Mouse (Mus musculus) c-Kit-positive CD71-positive TER-119-negative erythroid progenitor cells, embryonic 14.5 days (primary cell): ENCODE data around the gene Rbmxl1.
"Not testable (repeated sequence)": the region's sequence is repeated elsewhere in the genome, so short reads cannot be mapped to it uniquely, and the experiment has no call there.

ENCODE experiments used
- DNase-seq: peaks from one replicate; pipeline ENCODE4 v3.0.0-alpha.2; 2013; ENCODE audit warnings: low read depth

Rbmxl1 gene

GRCm38 (mm10) chr8:78508719-78509272 is at the start of gene Rbmxl1:
TSS of gene Rbmxl1 (minus strand) at chr8:78508898.
- peak; percentile 72 for DNase-seq

GRCm38 (mm10) chr8:78556773-78557434 is 48.2 kb upstream of the Rbmxl1 start:
- DNase-seq = no peak

GRCm38 (mm10) chr8:78555817-78556216 is 47.1 kb upstream of the Rbmxl1 start:
- no peak for DNase-seq

DNA sequence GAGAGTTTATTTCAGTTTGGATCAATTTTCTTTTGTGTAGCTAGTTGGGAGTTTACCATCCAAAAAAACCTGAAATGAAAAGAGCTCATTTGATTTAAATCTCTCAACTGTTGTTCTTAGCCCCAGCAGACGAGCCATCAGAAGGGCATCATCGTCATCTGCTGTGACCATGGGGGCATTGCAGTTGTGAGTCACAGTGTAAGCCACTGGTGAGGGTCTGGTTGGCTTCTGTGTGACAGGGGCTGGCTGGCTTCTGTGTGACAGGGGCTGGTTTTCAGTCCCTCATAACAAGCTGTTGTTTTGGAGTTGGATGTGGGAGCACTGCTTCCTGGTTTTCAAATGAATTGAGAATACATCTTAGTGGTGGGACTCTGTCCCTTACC is 42.0 kb upstream of the Rbmxl1 start:
- no peak for DNase-seq

GRCm38 (mm10) chr8:78549971-78550751 is 41.5 kb upstream of the Rbmxl1 start:
- DNase-seq = no peak

GRCm38 (mm10) chr8:78545153-78545817 is 36.6 kb upstream of the Rbmxl1 start:
- not testable (repeated sequence) for DNase-seq

DNA sequence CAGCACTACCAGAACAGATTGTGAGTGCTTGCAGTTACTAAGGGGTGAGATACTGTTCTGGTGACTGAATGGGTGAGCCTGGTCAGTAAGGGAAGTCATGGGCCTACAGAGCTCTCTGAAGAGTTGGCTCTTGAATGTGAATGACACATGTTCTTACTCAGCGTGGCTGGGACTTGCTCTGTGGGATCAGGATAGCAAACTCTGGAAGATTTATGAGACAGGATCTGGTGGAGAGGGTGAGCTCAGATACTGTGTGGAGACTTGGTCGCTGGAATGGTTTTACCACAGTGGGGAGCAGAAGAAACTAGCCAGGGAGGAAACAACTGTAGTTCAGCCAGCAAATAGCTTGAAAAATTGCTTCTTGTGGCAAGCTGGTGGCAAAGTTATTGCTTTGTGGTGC is 35.8 kb upstream of the Rbmxl1 start:
- no peak for DNase-seq

- no peak for DNase-seq
These were observed 34.9 kb upstream of the Rbmxl1 start for GRCm38 (mm10) chr8:78543621-78544020.

DNA sequence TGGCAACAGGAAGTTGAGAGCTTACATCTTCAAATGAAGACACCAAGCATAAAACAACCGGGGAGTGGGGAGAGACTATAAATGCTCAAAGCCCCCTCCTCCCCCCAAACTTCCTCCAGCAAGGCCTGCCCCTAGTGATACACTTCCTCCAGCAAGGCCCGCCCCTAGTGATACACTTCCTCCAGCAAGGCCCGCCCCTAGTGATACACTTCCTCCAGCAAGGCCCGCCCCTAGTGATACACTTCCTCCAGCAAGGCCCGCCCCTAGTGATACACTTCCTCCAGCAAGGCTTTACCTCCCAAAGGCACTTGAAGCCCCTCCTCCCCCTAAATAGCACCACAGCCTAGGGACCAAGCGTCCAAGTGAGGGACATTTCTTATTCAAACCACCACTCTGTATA is 34.0 kb upstream of the Rbmxl1 start:
- DNase-seq = not testable (repeated sequence)

GRCm38 (mm10) chr8:78537795-78538194 is 29.1 kb upstream of the Rbmxl1 start:
- DNase-seq = no peak

DNA sequence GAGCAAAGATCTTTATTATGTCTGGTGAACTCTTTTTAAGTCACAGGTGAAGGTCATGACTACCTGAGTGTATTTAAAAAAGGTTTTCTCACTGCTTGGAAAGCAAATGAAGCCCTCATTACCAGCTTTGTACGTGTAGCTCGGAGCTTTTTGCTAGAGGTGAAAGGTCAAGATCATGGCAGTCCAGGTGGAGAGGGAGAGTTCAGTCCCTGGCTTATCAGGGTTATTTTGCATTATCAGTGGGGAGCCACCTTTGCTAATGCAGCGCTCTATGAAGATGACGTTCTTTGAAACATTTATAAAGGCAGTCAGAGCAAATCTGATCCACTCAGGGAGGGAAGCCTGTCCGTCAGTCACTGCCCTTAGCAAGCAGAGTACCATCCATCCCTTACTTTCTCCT is 28.0 kb upstream of the Rbmxl1 start:
- no peak for DNase-seq

DNA sequence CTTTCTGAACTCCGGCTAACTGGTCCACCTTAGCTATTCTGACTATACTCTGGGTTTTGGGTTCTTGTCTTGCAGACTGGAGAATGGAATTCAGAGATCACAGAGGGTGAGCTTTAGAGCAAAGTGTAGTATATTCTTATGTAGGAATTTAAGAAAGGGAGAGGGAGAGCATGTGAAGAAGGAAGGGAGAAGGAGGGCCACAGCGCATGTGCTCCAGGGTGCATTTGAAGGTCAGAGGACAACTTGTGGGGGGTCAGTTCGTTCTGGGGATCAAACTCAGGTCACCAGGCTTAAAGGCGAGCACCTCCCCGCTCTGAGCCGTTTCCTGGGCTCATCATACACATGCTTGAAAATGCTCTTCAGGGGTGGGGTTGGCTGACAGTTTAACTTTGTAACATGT is 25.3 kb upstream of the Rbmxl1 start:
- DNase-seq = no peak

DNA sequence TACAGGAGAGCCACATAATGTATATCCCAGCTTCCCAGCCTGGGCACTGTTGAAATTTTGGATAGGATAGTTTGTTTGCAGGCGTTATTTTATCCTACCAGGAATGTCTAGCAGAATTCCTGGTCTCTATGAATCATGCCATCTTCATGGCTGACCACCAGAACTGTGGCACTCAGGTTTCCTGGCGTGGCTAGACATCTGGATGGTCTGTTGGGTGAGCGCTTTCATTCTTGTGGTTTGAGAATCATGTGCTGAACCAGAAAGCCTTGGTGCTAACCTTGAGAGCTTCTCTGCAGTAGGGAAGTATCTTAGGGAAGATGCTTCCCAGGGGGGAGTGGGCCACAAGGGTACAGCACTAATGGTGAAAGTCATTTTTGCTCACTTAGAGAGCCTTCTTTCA is 6.4 kb upstream of the Rbmxl1 start:
- no peak for DNase-seq

GRCm38 (mm10) chr8:78514706-78515105 is 6.0 kb upstream of the Rbmxl1 start:
- DNase-seq = no peak

DNA sequence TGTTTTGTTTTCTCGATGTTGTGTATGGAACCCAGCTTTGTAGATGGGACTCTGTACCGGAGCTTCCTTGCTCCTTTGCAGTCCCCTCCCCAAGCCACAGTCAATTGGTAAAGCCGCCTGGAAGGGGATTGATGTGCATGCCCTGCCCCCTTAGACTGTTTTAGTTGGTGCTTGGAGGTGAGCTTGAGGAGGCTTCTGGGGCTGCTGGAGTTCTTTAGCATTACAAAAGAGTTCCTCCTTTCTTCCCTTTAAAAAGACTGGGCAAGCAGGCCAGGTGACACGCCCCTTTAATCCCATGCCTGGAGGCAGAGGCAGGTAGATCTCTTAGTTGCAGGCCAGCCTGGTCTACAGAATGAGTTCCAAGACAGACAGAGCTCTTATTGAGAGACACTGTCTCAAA is 4.4 kb upstream of the Rbmxl1 start:
- no peak for DNase-seq

DNA sequence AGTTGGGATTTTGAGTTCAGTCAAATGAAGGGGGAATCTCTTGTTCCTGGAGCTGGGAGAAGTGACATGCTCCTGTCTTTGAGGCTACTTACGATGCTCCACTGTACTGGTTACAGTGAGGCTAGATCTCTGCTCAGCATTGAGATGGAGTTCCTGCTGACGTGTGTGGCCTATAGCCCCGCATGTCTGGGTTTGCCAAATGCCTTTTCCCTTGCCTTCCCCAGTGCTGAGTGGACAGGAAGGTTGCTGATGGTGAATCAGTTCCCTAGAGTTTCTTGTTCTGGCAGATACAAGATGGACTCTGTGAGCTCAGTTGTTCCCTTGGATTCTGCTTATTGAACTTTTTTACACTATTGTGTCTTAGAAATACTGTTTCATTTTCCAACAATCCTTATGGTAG is 2.2 kb upstream of the Rbmxl1 start:
- DNase-seq = no peak

GRCm38 (mm10) chr8:78510094-78510493 is 1.4 kb upstream of the Rbmxl1 start:
- DNase-seq = peak; percentile 19

DNA sequence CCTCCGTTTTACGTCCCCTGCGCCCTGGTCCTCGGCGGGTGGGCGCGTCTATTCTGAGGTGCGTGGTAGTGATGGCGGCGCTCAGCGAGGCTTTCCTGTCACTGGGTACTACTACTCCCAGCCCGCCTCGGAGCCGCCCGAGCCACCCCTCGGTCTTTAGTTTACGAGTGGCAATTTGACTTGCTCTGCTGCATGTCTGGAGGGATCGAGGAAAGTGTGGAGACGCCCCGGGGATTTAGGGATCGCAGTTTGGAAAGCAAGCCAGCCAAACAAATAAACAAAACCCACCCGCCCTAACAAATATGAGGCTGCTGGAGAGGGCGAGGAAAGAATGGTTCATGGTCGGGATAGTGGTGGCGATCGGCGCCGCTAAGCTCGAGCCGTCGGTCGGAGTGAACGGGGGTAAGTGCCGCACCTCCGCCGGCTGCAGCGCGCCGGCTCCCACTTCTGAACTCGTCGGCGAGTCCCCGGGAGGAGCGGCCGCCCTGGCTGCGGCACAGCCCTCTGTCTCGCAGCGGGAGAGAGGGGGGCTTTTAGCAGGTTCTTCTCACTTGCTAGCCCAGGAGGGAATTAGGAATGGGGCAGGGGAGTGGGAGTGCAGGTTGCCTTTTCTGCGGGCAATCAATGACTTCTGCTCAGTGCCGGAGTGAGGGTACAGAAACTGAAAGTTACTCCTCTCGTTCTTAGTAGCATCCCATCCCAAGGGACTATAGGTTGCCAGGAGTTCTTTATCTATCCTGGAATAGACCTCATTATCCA is 754 bp upstream of the Rbmxl1 start, which contains the start of gene Slc10a7:
Gene Slc10a7, plus strand, starts transcription at position 74 of the 759 bp plus-strand sequence.
- DNase-seq = peak; percentile 62

- peak; percentile 42 for DNase-seq
These were observed 549 bp downstream of the Rbmxl1 start for GRCm38 (mm10) chr8:78507979-78508718.

- no peak for DNase-seq
These were observed 6.0 kb downstream of the Rbmxl1 start for GRCm38 (mm10) chr8:78502706-78503105.

- DNase-seq = not testable (repeated sequence)
These were observed 12.4 kb downstream of the Rbmxl1 start for GRCm38 (mm10) chr8:78496273-78496672.
